Mouse (Mus musculus): ENCODE results near the gene Senp3.
"Not testable (repeated sequence)": the region's sequence is repeated elsewhere in the genome, so short reads cannot be mapped to it uniquely, and the experiment has no call there.

Gene Senp3

GRCm38 (mm10) chr11:69703814-69704612 is 22.1 kb upstream of the Senp3 start:
- no peak for DNase-seq

GRCm38 (mm10) chr11:69703381-69703780 is 21.5 kb upstream of the Senp3 start:
- DNase-seq = not testable (repeated sequence)

DNA sequence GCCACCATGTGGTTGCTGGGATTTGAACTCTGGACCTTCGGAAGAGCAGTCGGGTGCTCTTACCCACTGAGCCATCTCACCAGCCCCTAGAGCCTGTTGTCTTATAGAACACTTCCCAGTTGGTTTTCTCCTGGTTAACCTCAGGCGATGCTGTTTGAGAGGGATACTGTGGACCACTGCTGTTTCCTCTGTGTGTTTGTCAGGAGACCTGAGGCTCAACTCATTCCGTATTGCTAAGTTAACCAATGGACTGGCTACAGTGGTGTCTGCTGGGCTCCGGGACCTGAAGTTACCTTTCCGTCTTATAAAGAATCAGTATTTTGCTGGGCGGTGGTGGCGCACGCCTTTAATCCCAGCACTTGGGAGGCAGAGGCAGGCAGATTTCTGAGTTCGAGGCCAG is 21.0 kb upstream of the Senp3 start:
- not testable (repeated sequence) for DNase-seq

GRCm38 (mm10) chr11:69699595-69699994 is 17.7 kb upstream of the Senp3 start:
- DNase-seq = no peak

- DNase-seq = no peak
These were observed 16.7 kb upstream of the Senp3 start for GRCm38 (mm10) chr11:69698574-69698973.

DNA sequence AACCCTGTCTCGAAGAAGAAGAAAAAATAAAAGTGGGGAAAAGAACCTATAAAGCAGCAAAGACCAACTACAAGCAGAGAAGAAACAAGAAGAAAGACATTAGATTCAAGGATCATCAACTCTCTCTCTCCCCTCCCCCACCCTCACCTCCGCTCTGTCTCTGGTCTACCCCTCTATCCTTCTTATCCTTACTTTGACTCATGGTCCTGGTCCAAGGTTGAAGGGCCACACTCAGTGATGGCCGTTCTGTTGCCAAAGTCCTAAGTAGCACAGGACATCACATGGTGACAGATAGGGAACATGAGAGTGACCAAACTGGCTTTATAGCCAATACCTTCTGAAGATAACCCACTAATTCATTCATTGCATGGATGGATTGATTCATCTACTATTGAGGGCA is 15.5 kb upstream of the Senp3 start:
- DNase-seq = no peak

DNA sequence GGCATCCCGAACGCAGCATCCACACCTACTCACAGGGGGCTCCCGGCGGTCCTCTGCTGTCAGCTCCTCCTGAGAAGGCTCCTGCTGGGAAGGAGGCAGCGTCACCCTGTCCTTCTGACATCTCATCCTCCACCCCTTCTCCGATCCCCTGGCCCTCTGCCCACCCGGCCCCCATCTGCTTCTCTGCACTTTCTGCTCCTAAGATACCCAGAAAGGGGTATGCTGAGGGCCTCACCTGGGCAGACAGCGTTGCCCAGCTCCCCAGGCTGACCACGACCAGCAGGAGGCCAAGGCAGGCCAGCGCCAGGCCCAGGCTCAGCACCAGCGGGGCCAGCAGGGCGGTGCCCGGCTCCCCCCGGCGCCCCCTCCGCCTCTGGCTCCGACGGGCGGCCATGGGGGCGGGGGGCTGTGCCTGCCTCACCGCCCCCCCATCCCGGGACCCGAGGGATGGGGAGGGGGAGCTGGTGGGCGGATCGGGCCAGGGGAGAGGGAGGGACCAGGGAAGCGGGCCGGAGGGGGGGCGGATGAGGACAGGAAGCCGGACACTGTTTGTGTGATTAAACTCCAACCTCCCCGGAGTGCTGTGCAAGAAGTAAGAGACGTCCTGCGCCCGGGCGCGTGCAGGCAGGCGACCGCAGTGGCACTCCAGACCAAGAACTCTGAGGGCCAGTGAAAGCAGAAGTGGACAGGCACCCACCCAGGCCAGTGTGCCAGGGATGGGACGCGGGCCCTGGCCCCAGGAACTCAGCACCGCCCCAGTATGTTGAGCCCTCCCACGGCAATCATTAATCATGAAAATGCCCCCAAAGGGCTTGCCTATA is 13.7 kb upstream of the Senp3 start, which contains the start of the genes Tnfsf12 and Tnfsfm13:
Gene Tnfsf12, minus strand, starts transcription at position 489 of the 821 bp plus-strand sequence.
Gene Tnfsfm13, minus strand, starts transcription at position 738 of the 821 bp plus-strand sequence.
- DNase-seq = peak; percentile 90

DNA sequence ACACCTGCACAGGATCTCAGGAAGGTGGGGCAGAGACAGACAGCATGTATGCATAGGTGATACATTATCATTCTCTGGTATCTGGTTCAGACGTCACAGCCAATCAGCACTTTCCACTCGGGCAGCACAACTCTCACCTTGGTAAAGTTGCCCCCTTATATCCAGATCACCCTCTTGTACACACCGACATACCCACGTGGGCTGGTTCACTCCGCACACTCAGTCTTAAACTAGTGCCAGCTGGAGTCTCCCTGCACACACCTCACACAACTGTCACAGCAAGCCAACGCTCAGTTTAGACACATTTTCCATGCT is 13.1 kb upstream of the Senp3 start:
- DNase-seq = no peak

- DNase-seq = no peak
These were observed 11.6 kb upstream of the Senp3 start for GRCm38 (mm10) chr11:69693421-69693965.

DNA sequence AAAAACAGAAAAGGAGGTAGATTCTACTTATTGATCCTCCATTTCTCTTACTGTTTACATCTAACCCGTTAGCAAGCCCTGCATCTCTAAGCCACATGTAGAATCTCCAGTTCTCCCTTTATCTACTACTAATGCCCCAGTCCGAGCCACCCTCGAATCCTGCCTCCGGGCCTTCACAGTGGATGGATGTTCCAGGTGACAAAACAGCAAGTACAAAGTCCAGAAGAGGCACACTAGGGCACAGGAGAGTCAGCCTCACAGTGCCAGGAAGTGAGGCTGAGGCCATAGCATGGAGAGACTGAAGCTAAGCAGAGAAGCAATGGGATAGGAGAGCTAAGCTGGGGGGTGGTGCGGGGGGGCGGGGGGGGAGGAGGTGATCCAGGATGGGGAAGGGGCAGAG is 11.0 kb upstream of the Senp3 start:
- no peak for DNase-seq

GRCm38 (mm10) chr11:69692196-69692811 is 10.4 kb upstream of the Senp3 start:
- DNase-seq = no peak

GRCm38 (mm10) chr11:69689891-69690290 is 8.0 kb upstream of the Senp3 start:
- no peak for DNase-seq

DNA sequence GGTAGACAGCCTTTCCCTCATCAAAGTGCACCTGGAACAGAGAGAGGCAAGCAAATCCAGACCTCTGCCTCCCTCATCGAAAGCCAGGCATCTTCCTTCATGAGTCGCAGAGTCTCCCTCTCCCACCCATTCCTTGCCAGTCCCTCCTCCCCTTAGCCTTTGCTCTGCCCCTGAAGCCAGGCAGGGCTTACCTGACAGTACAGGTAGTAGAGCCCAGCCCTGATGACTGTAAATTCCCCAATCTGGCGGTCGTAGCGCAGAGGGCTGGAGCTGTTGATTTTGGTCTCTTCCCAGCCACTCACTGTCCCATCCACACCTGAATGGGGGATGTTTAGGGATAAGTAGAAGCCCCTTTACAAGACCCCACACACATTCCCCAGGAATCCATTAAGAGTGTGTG is 5.2 kb upstream of the Senp3 start:
- DNase-seq = no peak

DNA sequence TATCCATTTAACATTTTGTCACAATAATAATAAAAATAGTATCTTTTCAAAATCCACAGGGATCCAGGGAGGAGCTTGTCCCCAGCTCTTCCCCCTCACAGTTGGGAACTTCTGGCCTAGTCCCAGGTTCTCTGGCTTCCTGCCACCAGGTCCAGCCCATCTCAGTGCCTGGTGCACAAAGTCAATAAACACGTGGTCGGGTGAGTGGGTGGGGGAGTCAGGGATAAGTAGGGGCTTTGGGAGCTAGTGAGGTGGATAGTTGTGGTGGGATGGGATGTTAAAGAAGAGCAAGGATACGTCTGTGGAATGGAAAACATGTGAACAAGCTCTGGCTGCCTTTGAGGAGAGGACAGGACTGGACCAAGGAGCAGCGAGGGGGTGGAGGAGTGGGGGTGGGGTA is 4.5 kb upstream of the Senp3 start:
- peak; percentile 92 for DNase-seq

DNA sequence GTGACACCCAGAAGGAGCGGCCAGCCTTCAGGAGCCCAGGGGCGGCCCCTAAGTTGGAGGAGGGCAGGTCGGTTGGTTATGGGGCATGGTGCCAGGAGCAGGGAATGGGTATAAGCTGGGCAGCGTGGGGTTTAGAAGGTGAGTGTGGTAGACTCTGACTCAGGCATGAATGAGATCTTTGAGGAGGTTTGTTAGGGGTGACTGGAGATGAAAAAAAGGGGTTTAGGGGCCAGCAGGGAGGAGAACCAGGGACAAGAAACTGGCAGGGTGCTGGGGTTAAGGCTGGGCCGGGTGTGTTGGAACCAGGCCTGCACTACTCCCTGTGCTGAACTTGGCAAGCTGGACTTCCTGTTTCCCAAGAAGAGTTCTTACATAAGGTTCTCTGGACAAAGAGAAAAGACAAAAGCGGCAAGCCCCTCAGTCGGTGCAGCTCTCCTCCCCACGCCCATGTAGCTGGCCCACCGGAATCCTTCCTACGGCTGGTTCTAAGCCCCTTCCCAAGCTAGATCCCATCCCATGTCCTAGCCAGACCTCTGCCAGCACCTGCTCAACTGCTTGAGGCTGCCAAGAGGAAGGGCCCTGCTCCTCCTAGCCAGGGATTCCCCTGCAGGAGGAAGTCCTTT is 3.8 kb upstream of the Senp3 start, which contains the start of gene Tnfsf13:
Gene Tnfsf13, minus strand, starts transcription at position 259 of the 623 bp plus-strand sequence.
- peak; percentile 91 for DNase-seq

- no peak for DNase-seq
These were observed 3.1 kb upstream of the Senp3 start for GRCm38 (mm10) chr11:69684936-69685335.

GRCm38 (mm10) chr11:69684128-69684745 is 2.4 kb upstream of the Senp3 start:
- DNase-seq = peak; percentile 45

DNA sequence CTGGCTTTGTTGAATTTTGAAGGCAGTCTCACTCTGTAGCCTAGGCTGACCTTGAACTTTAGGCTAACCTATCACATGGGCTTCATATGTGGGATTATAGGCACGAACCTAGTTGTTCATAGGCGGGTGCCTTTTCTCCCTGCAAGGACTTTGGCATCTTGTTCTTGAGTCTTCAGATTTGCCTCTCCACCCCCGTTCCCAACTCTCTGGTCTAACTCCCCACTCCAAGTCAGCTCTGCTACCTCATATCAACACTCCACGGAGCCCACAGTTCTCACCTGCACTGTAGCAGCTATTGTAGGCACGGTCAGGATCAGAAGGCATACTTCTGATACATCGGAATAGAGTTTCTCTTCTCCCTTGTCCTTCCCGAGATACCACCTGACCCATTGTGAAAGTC is 1.7 kb upstream of the Senp3 start:
- DNase-seq = no peak

DNA sequence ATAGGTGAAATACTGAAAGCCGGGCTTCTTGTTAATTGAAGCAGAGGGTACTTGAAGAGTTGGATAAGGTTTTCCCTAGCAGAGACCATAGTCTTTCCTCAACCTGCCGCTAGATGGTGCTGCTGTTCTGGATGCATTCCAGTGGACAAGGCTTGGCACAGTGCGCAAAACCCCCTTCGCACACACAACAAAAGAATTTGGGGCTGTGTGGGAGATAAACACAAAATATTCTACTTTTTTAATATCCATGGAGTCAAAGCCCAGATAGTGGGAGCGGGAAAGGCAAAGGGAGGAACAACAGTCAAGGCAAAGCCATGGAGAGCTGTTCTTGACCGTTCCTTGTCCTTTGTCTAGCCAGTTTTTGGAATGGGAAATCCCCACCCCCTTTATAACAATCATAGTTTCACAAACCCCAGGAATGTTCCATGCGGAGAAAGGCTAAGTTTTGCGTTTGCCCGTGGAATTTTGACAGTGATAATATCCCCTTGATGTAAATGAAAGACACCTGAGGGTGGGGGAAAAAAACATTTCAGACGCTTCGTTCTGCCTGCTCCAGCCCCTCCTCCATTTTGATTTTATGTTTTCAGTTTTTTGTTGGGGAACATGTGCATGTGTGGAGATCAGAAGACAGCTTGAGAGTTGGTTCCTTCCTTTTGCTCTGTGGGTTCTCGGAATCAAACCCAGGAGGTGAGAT is 1.1 kb upstream of the Senp3 start:
- DNase-seq = peak; percentile 96

- DNase-seq = no peak
These were observed 440 bp upstream of the Senp3 start for GRCm38 (mm10) chr11:69682209-69682839.
